Mouse (Mus musculus) neural tube, embryonic 15.5 days (tissue): Measurements from ENCODE around the gene Magea1. TPM values are rescaled to one million over a fixed set of nuclear protein-coding genes. Genes with fewer than 3 reads are reported as not detected.
"Not testable (repeated sequence)": the region's sequence is repeated elsewhere in the genome, so short reads cannot be mapped to it uniquely, and the experiment has no call there.

Experiments used
- ATAC-seq: fragments of 200-750 bp; cut with Nextera tagmentation; 2 replicates; pipeline ENCODE4 v1.8.0; 2017; ENCODE audit warnings: mild to moderate bottlenecking, moderate TSS enrichment, moderate library complexity; ENCODE audit not compliant: low FRiP score
- H3K27ac ChIP-seq: fragments of 300-500 bp; sonication (generic); replicated peaks from 2 replicates; pipeline ENCODE4 v1.5.1; 2015; ENCODE audit warnings: mild to moderate bottlenecking, inconsistent platforms
- H3K27me3 ChIP-seq: fragments of 300-500 bp; sonication (generic); replicated peaks from 2 replicates; pipeline ENCODE4 v1.6.1; 2015; ENCODE audit warnings: inconsistent platforms
- H3K36me3 ChIP-seq: fragments of 300-500 bp; sonication (generic); 2 replicates; pipeline ENCODE4 v1.6.1; 2015; ENCODE audit warnings: inconsistent platforms
- H3K4me1 ChIP-seq: fragments of 300-500 bp; sonication (generic); 2 replicates; pipeline ENCODE4 v1.6.1; 2015; ENCODE audit warnings: inconsistent platforms
- H3K4me2 ChIP-seq: fragments of 300-500 bp; sonication (generic); 2 replicates; pipeline ENCODE4 v1.6.1; 2015; ENCODE audit warnings: inconsistent platforms, mild to moderate bottlenecking, moderate library complexity
- H3K4me3 ChIP-seq: fragments of 300-500 bp; sonication (generic); replicated peaks from 2 replicates; pipeline ENCODE4 v1.5.1; 2015; ENCODE audit warnings: mild to moderate bottlenecking, inconsistent platforms
- H3K9ac ChIP-seq: fragments of 300-500 bp; sonication (generic); replicated peaks from 2 replicates; pipeline ENCODE4 v1.6.1; 2015; ENCODE audit warnings: mild to moderate bottlenecking, inconsistent platforms
- H3K9me3 ChIP-seq: fragments of 300-500 bp; sonication (generic); replicated peaks from 2 replicates; pipeline ENCODE4 v1.6.1; 2016; ENCODE audit warnings: inconsistent platforms
- WGBS: fragments of 180-500 bp; shearing (Covaris S2); methylation state at CpG from one replicate; pipeline ENCODE4 v1.1.7; 2015; ENCODE audit warnings: mixed read lengths; 5-methylcytosine and 5-hydroxymethylcytosine counted together
- polyA plus RNA-seq: library from polyadenylated mRNA; unstranded; fragments of >200 nt; fragmentation: Nextera tagmentation; extraction: Ambion mirVana; gene quantifications from 2 replicates; pipeline ENCODE4 v1.2.1, GENCODE M21; 2015

Gene Magea1
- polyA plus RNA-seq: not detected in 2 replicates

GRCm38 (mm10) chrX:155089693-155090092 is at the start of gene Magea1:
Gene Magea1, minus strand, starts transcription at chrX:155089793.
- H3K9me3 ChIP-seq, H3K4me3 ChIP-seq, H3K9ac ChIP-seq, H3K27ac ChIP-seq, H3K36me3 ChIP-seq, ATAC-seq, H3K4me1 ChIP-seq, H3K27me3 ChIP-seq, H3K4me2 ChIP-seq: not testable (repeated sequence)
- 100% methylated on average over 1 of the region's 2 CpGs for WGBS

- not testable (repeated sequence) for H3K9me3 ChIP-seq, ATAC-seq, H3K4me1 ChIP-seq, H3K9ac ChIP-seq, H3K27me3 ChIP-seq, H3K4me2 ChIP-seq, H3K36me3 ChIP-seq, H3K4me3 ChIP-seq, H3K27ac ChIP-seq
- WGBS: 89% methylated on average over 3 of the region's 3 CpGs
These were observed 38.7 kb upstream of the Magea1 start, which contains the start of gene Cldn34b2 for GRCm38 (mm10) chrX:155128312-155128711. Gene Cldn34b2, minus strand, starts transcription at chrX:155128412.

- Histone ChIP-seq H3K4me3 (no peak overlapping the region), H3K36me3 (no peaks in the 10 kb centered on the region), H3K4me2 (no peak overlapping the region), H3K27me3 (no peaks in the 10 kb centered on the region), H3K9me3 (no peaks in the 10 kb centered on the region), H3K4me1 (no peaks in the 10 kb centered on the region), H3K9ac (no peak overlapping the region), H3K27ac (no peak overlapping the region)
- ATAC-seq: no peak
These were observed 8.4 kb upstream of the Magea1 start for GRCm38 (mm10) chrX:155098024-155098423.

- not testable (repeated sequence) for H3K36me3 ChIP-seq, H3K27ac ChIP-seq, H3K27me3 ChIP-seq, ATAC-seq, H3K9me3 ChIP-seq, H3K9ac ChIP-seq, H3K4me1 ChIP-seq, H3K4me2 ChIP-seq, H3K4me3 ChIP-seq
- 92% methylated on average over 3 of the region's 4 CpGs for WGBS
These were observed 4.0 kb upstream of the Magea1 start, which contains the start of gene Magea2 for GRCm38 (mm10) chrX:155093566-155093965. Gene Magea2, minus strand, starts transcription at chrX:155093666.

GRCm38 (mm10) chrX:155063045-155063444 is 26.5 kb downstream of the Magea1 start, which contains the start of gene Magea5:
Gene Magea5, minus strand, starts transcription at chrX:155063145.
- not testable (repeated sequence) for H3K4me3 ChIP-seq, H3K27ac ChIP-seq, H3K27me3 ChIP-seq, H3K9me3 ChIP-seq, H3K4me1 ChIP-seq, H3K36me3 ChIP-seq, H3K4me2 ChIP-seq, ATAC-seq, H3K9ac ChIP-seq
- 93% methylated on average over 16 of the region's 16 CpGs for WGBS

Other genes starting within 250 kb of the Magea1 start
- gene Cldn34b1, start 199.5 kb downstream of the Magea1 start, polyA plus RNA-seq: not detected in 2 replicates
- gene Magea6, start 153.8 kb downstream of the Magea1 start, polyA plus RNA-seq: not detected in 2 replicates
- gene Magea3, start 140.3 kb downstream of the Magea1 start, polyA plus RNA-seq: not detected in 2 replicates
- not detected in 2 replicates for gene Magea8, start 93.9 kb downstream of the Magea1 start, polyA plus RNA-seq
- gene Magea5, start 26.6 kb downstream of the Magea1 start, polyA plus RNA-seq: not detected in 2 replicates
- not detected in 2 replicates for gene Magea2, start 3.9 kb upstream of the Magea1 start, polyA plus RNA-seq
- not detected in 2 replicates for gene Cldn34b2, start 38.6 kb upstream of the Magea1 start, polyA plus RNA-seq
- gene Sat1, start 126.7 kb upstream of the Magea1 start, polyA plus RNA-seq: 80.7 and 91.5 TPM in 2 replicates
- gene Acot9, start 172.7 kb upstream of the Magea1 start, polyA plus RNA-seq: 42.7 and 46.8 TPM in 2 replicates